Mouse (Mus musculus) lung, embryonic 15.5 days (tissue): ENCODE results near the gene Lama4. TPM values are rescaled to one million over a fixed set of nuclear protein-coding genes. Genes with fewer than 3 reads are reported as not detected.
A peak's percentile ranks its signal among the peaks of the same experiment; 100 is the strongest.

Source experiments
- ATAC-seq: fragments of 200-750 bp; cut with Nextera tagmentation; 2 replicates; pipeline ENCODE4 v1.8.0; 2017; ENCODE audit warnings: moderate number of reproducible peaks, borderline replicate concordance; ENCODE audit not compliant: low FRiP score, low TSS enrichment; ENCODE audit errors: extremely low read depth
- H3K27ac ChIP-seq: fragments of 300-500 bp; sonication (generic); 2 replicates; pipeline ENCODE4 v1.5.1; 2015; ENCODE audit warnings: moderate library complexity, mild to moderate bottlenecking, inconsistent platforms
- H3K27me3 ChIP-seq: fragments of 300-500 bp; sonication (generic); 2 replicates; pipeline ENCODE4 v1.6.1; 2015; ENCODE audit warnings: inconsistent platforms
- H3K36me3 ChIP-seq: fragments of 300-500 bp; sonication (generic); 2 replicates; pipeline ENCODE4 v1.6.1; 2015; ENCODE audit warnings: inconsistent platforms
- H3K4me1 ChIP-seq: fragments of 300-500 bp; sonication (generic); 2 replicates; pipeline ENCODE4 v1.6.1; 2015; ENCODE audit warnings: inconsistent platforms
- H3K4me2 ChIP-seq: fragments of 300-500 bp; sonication (generic); 2 replicates; pipeline ENCODE4 v1.6.1; 2015; ENCODE audit warnings: inconsistent platforms, mild to moderate bottlenecking, moderate library complexity
- H3K4me3 ChIP-seq: fragments of 300-500 bp; sonication (generic); 2 replicates; pipeline ENCODE4 v1.5.1; 2015; ENCODE audit warnings: mild to moderate bottlenecking, inconsistent platforms
- H3K9ac ChIP-seq: fragments of 300-500 bp; sonication (generic); 2 replicates; pipeline ENCODE4 v1.6.1; 2015; ENCODE audit warnings: inconsistent platforms
- H3K9me3 ChIP-seq: fragments of 300-500 bp; sonication (generic); 2 replicates; pipeline ENCODE4 v1.6.1; 2016; ENCODE audit warnings: inconsistent platforms
- WGBS: fragments of 180-500 bp; shearing (Covaris S2); methylation state at CpG from one replicate; pipeline ENCODE4 v1.1.7; 2015; 5-methylcytosine and 5-hydroxymethylcytosine counted together
- polyA plus RNA-seq: library from polyadenylated mRNA; unstranded; fragments of >200 nt; fragmentation: Nextera tagmentation; extraction: Ambion mirVana; gene quantifications from 2 replicates; pipeline ENCODE4 v1.2.1, GENCODE M21; 2015

Gene Lama4
- 111 and 115 TPM in 2 replicates for polyA plus RNA-seq

GRCm38 (mm10) chr10:38965075-38965781 is at the start of gene Lama4:
Gene Lama4, plus strand, starts transcription at chr10:38965515.
- ATAC-seq, result peak; percentile 82
- H3K4me1 ChIP-seq, result peaks cover 25% of the 10 kb centered on the region
- peak within 1 kb of the TSS; percentile 69 for H3K4me2 ChIP-seq
- 3% methylated on average over 24 of the region's 24 CpGs for WGBS
- H3K9ac ChIP-seq, result peak within 1 kb of the TSS; percentile 72
- H3K27me3 ChIP-seq, result no peaks in the 10 kb centered on the region
- H3K36me3 ChIP-seq, result no peaks in the 10 kb centered on the region
- peak within 1 kb of the TSS; percentile 93 for H3K27ac ChIP-seq
- no peaks in the 10 kb centered on the region for H3K9me3 ChIP-seq
- peak within 1 kb of the TSS; percentile 60 for H3K4me3 ChIP-seq

- WGBS, result 35% methylated on average over 4 of the region's 4 CpGs
- peaks cover 9% of the 10 kb centered on the region for H3K4me1 ChIP-seq
- no peak overlapping the region for H3K4me2 ChIP-seq
- H3K9ac ChIP-seq, result no peak overlapping the region
- ATAC-seq, result peak; percentile 93
- H3K9me3 ChIP-seq, result no peaks in the 10 kb centered on the region
- no peaks in the 10 kb centered on the region for H3K27me3 ChIP-seq
- no peak overlapping the region for H3K4me3 ChIP-seq
- H3K27ac ChIP-seq, result peak overlapping the region; percentile 30
- no peaks in the 10 kb centered on the region for H3K36me3 ChIP-seq
Observed at GRCm38 (mm10) chr10:38916027-38916617, 49.2 kb upstream of the Lama4 start.

GRCm38 (mm10) chr10:38928940-38929697 is 36.2 kb upstream of the Lama4 start:
- Histone ChIP-seq H3K9ac (no peak overlapping the region), H3K9me3 (no peaks in the 10 kb centered on the region), H3K27ac (peak overlapping the region; percentile 23; the same call in 1 of the 2 replicates), H3K4me3 (no peak overlapping the region), H3K4me1 (no peaks in the 10 kb centered on the region), H3K4me2 (no peak overlapping the region), H3K27me3 (no peaks in the 10 kb centered on the region), H3K36me3 (no peaks in the 10 kb centered on the region)
- WGBS, result 34% methylated on average over 6 of the region's 6 CpGs
- ATAC-seq, result peak; percentile 84

GRCm38 (mm10) chr10:38944701-38945100 is 20.6 kb upstream of the Lama4 start:
- no peak overlapping the region for H3K9ac ChIP-seq
- H3K27me3 ChIP-seq, result no peaks in the 10 kb centered on the region
- 32% methylated on average over 2 of the region's 2 CpGs for WGBS
- no peak for ATAC-seq
- H3K36me3 ChIP-seq, result no peaks in the 10 kb centered on the region
- H3K9me3 ChIP-seq, result no peaks in the 10 kb centered on the region
- H3K27ac ChIP-seq, result no peak overlapping the region
- no peak overlapping the region for H3K4me3 ChIP-seq
- H3K4me1 ChIP-seq, result no peaks in the 10 kb centered on the region
- H3K4me2 ChIP-seq, result no peak overlapping the region

GRCm38 (mm10) chr10:38961920-38962319 is 3.4 kb upstream of the Lama4 start:
- H3K4me1 ChIP-seq, result peaks cover 8% of the 10 kb centered on the region
- H3K27me3 ChIP-seq, result no peaks in the 10 kb centered on the region
- peak overlapping the region; percentile 33; the same call in 1 of the 2 replicates for H3K27ac ChIP-seq
- H3K4me2 ChIP-seq, result no peak overlapping the region
- no peak overlapping the region for H3K4me3 ChIP-seq
- H3K9ac ChIP-seq, result no peak overlapping the region
- H3K9me3 ChIP-seq, result no peaks in the 10 kb centered on the region
- 16% methylated on average over 2 of the region's 2 CpGs for WGBS
- ATAC-seq, result no peak
- no peaks in the 10 kb centered on the region for H3K36me3 ChIP-seq

GRCm38 (mm10) chr10:38964719-38965074 is 618 bp upstream of the Lama4 start:
- no peaks in the 10 kb centered on the region for H3K27me3 ChIP-seq
- H3K4me2 ChIP-seq, result peak overlapping the region; percentile 69; the same call in 1 of the 2 replicates
- peaks cover 19% of the 10 kb centered on the region for H3K4me1 ChIP-seq
- no peak overlapping the region for H3K4me3 ChIP-seq
- peak; percentile 39 for ATAC-seq
- H3K36me3 ChIP-seq, result no peaks in the 10 kb centered on the region
- 51% methylated on average over 4 of the region's 4 CpGs for WGBS
- peak overlapping the region; percentile 93 for H3K27ac ChIP-seq
- no peaks in the 10 kb centered on the region for H3K9me3 ChIP-seq
- no peak overlapping the region for H3K9ac ChIP-seq

- Histone ChIP-seq H3K27ac (peak overlapping the region; percentile 93), H3K4me1 (peaks cover 28% of the 10 kb centered on the region), H3K27me3 (no peaks in the 10 kb centered on the region), H3K9me3 (no peaks in the 10 kb centered on the region), H3K4me2 (peak overlapping the region; percentile 69), H3K4me3 (peak overlapping the region; percentile 60), H3K9ac (peak overlapping the region; percentile 72), H3K36me3 (no peaks in the 10 kb centered on the region)
- 1% methylated on average over 14 of the region's 14 CpGs for WGBS
- ATAC-seq, result peak; percentile 41; the same call in 1 of the 2 replicates
Observed at GRCm38 (mm10) chr10:38965857-38966256, 542 bp downstream of the Lama4 start.

- peak overlapping the region; percentile 72 for H3K9ac ChIP-seq
- no peaks in the 10 kb centered on the region for H3K9me3 ChIP-seq
- ATAC-seq, result no peak
- no peaks in the 10 kb centered on the region for H3K27me3 ChIP-seq
- 0 out of 2 replicates have a peak, but pooled peaks cover 4% of the 10 kb centered on the region for H3K36me3 ChIP-seq
- WGBS, result 50% methylated on average over 2 of the region's 2 CpGs
- H3K27ac ChIP-seq, result peak overlapping the region; percentile 93
- peak overlapping the region; percentile 60 for H3K4me3 ChIP-seq
- peaks cover 28% of the 10 kb centered on the region for H3K4me1 ChIP-seq
- H3K4me2 ChIP-seq, result peak overlapping the region; percentile 69
Observed at GRCm38 (mm10) chr10:38966646-38967045, 1.3 kb downstream of the Lama4 start.

- H3K4me3 ChIP-seq, result peak overlapping the region; percentile 60
- H3K9me3 ChIP-seq, result no peaks in the 10 kb centered on the region
- 0 out of 2 replicates have a peak, but pooled peaks cover 4% of the 10 kb centered on the region for H3K36me3 ChIP-seq
- no peak for ATAC-seq
- H3K27me3 ChIP-seq, result no peaks in the 10 kb centered on the region
- H3K27ac ChIP-seq, result peak overlapping the region; percentile 48
- WGBS, result 42% methylated on average over 10 of the region's 10 CpGs
- no peak overlapping the region; the same call in 1 of the 2 replicates for H3K9ac ChIP-seq
- peak overlapping the region; percentile 69 for H3K4me2 ChIP-seq
- peaks cover 20% of the 10 kb centered on the region for H3K4me1 ChIP-seq
Observed at GRCm38 (mm10) chr10:38968326-38969072, 3.2 kb downstream of the Lama4 start.

GRCm38 (mm10) chr10:38969543-38969942 is 4.2 kb downstream of the Lama4 start:
- Histone ChIP-seq H3K4me1 (peaks cover 20% of the 10 kb centered on the region), H3K27me3 (no peaks in the 10 kb centered on the region), H3K9me3 (no peaks in the 10 kb centered on the region), H3K27ac (0 out of 2 replicates have a peak overlapping the region, but pooled peaks have one; percentile 48), H3K36me3 (0 out of 2 replicates have a peak, but pooled peaks cover 4% of the 10 kb centered on the region), H3K4me2 (peak overlapping the region; percentile 69), H3K4me3 (peak overlapping the region; percentile 60), H3K9ac (no peak overlapping the region; the same call in 1 of the 2 replicates)
- no peak for ATAC-seq
- 78% methylated on average over 2 of the region's 2 CpGs for WGBS

GRCm38 (mm10) chr10:38969975-38970374 is 4.7 kb downstream of the Lama4 start:
- H3K27ac ChIP-seq, result no peak overlapping the region
- H3K36me3 ChIP-seq, result 0 out of 2 replicates have a peak, but pooled peaks cover 4% of the 10 kb centered on the region
- H3K9ac ChIP-seq, result 0 out of 2 replicates have a peak overlapping the region, but pooled peaks have one; percentile 2
- WGBS, result 28% methylated on average over 6 of the region's 6 CpGs
- ATAC-seq, result no peak
- peaks cover 20% of the 10 kb centered on the region for H3K4me1 ChIP-seq
- H3K9me3 ChIP-seq, result no peaks in the 10 kb centered on the region
- H3K4me3 ChIP-seq, result peak overlapping the region; percentile 60
- H3K27me3 ChIP-seq, result no peaks in the 10 kb centered on the region
- H3K4me2 ChIP-seq, result peak overlapping the region; percentile 69
